Mouse (Mus musculus) stomach, embryonic 16.5 days (tissue): ENCODE measurements around the gene Pafah1b2. TPM values are rescaled to one million over a fixed set of nuclear protein-coding genes. Genes with fewer than 3 reads are reported as not detected.

Source experiments
- ATAC-seq: fragments of 200-750 bp; cut with Nextera tagmentation; 2 replicates; pipeline ENCODE4 v1.8.0; 2017; ENCODE audit warnings: moderate number of reproducible peaks, moderate TSS enrichment; ENCODE audit not compliant: insufficient read depth, low FRiP score
- H3K27ac ChIP-seq: fragments of 300-500 bp; sonication (generic); 2 replicates; pipeline ENCODE4 v1.5.1; 2014; ENCODE audit warnings: low read length
- H3K27me3 ChIP-seq: fragments of 300-500 bp; sonication (generic); 2 replicates; pipeline ENCODE4 v1.6.1; 2014; ENCODE audit warnings: low read length, control low read depth, mixed read lengths; ENCODE audit not compliant: control insufficient read depth, insufficient read depth
- H3K36me3 ChIP-seq: fragments of 300-500 bp; sonication (generic); 2 replicates; pipeline ENCODE4 v1.6.1; 2014; ENCODE audit warnings: low read length; ENCODE audit not compliant: control insufficient read depth, insufficient read depth
- H3K4me1 ChIP-seq: fragments of 300-500 bp; sonication (generic); 2 replicates; pipeline ENCODE4 v1.6.1; 2014; ENCODE audit warnings: low read length, control low read depth, mixed read lengths; ENCODE audit not compliant: control insufficient read depth, insufficient read depth
- H3K4me2 ChIP-seq: fragments of 300-500 bp; sonication (generic); 2 replicates; pipeline ENCODE4 v1.6.1; 2014; ENCODE audit warnings: low read depth, low read length, mixed read lengths
- H3K4me3 ChIP-seq: fragments of 300-500 bp; sonication (generic); replicated peaks from 2 replicates; pipeline ENCODE4 v1.5.1; 2014; ENCODE audit warnings: mild to moderate bottlenecking, low read length
- H3K9ac ChIP-seq: fragments of 300-500 bp; sonication (generic); 2 replicates; pipeline ENCODE4 v1.6.1; 2014; ENCODE audit warnings: low read length
- H3K9me3 ChIP-seq: fragments of 300-500 bp; sonication (generic); replicated peaks from 2 replicates; pipeline ENCODE4 v1.6.1; 2016; ENCODE audit warnings: low read length, control low read depth; ENCODE audit not compliant: control insufficient read depth
- WGBS: fragments of 180-500 bp; shearing (Covaris S2); extraction: QIAGEN DNeasy Blood & Tissue Kit; methylation state at CpG from one replicate; pipeline ENCODE4 v1.1.7; 2014; 5-methylcytosine and 5-hydroxymethylcytosine counted together
- polyA plus RNA-seq: library from polyadenylated mRNA; unstranded; fragments of >200 nt; fragmentation: Nextera tagmentation; extraction: Ambion mirVana; gene quantifications from 2 replicates; pipeline ENCODE4 v1.2.1, GENCODE M21; 2015

The Pafah1b2 gene
- polyA plus RNA-seq, 1 experiment from 2014 or later, result 152 TPM

DNA sequence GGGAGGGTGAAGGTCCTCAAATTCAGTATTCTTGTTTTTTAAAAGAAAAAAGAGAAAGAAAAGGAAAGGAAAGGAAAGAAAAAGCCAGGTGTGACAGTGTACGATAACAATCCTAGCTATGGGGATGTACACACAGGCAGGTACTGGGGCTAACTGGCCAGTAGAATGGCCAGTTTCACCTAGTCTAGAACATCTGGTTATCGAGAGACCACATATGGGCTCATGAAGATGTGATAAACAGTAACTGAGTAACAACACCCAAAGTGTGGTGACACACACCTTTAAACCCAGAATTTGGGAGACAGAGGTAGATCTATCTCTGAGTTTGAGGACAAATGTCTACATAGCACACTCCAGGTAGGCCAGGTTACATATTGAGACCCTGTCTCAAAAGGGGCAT lies 32.7 kb downstream of the Pafah1b2 start:
- Histone ChIP-seq H3K9ac (no peak overlapping the region), H3K27me3 (no peaks in the 10 kb centered on the region), H3K36me3 (peaks cover 5% of the 10 kb centered on the region; the same call in 1 of the 2 replicates), H3K9me3 (no peaks in the 10 kb centered on the region), H3K4me2 (no peak overlapping the region), H3K4me3 (no peak overlapping the region), H3K4me1 (peaks cover 22% of the 10 kb centered on the region; the same call in 1 of the 2 replicates), H3K27ac (no peak overlapping the region)
- WGBS, result 88% methylated on average over 2 of the region's 2 CpGs
- no peak for ATAC-seq

DNA sequence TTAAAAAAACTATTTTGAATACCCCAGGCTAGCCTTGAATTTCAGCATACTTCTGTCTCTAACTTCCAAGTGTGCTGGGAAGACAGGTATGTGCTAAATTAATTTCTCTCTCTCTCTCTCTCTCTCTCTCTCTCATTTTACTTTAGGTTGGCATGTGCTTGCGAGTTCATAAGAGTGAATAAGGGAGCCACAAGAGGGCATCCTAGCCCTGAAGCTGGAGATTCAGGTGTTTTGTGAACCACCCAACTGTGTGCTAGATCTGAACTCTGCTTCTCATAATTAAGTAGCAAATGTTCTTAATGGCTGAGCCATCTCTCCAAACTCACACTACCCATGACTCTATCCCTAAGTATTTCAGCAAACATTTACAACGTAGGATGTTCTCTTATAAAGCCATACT lies 35.6 kb downstream of the Pafah1b2 start:
- Histone ChIP-seq H3K4me2 (no peak overlapping the region), H3K27me3 (no peaks in the 10 kb centered on the region), H3K27ac (no peak overlapping the region), H3K4me3 (no peak overlapping the region), H3K4me1 (peaks cover 4% of the 10 kb centered on the region; the same call in 1 of the 2 replicates), H3K36me3 (peaks cover 9% of the 10 kb centered on the region; the same call in 1 of the 2 replicates), H3K9ac (no peak overlapping the region), H3K9me3 (no peaks in the 10 kb centered on the region)
- no peak for ATAC-seq
- 77% methylated on average over 2 of the region's 2 CpGs for WGBS

DNA sequence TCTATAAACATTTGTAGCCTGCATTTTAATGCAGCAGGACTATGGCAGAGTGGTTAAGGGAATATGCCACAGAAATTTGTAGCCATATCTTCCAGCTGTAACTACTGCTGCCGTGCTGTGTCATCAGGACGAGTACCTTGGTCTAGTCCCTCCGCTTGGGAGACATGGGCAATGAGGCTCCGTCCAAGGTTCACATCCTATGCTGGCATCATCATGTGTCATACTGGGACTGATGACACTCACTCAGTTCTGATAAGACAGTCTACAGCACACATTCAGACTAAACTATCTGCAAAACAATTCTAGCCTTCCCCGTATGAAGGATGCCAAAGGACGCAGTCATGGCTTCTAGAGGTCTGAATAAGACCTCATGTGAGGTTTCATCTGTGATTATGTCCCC lies 48.9 kb downstream of the Pafah1b2 start:
- Histone ChIP-seq H3K9ac (no peak overlapping the region), H3K4me3 (no peak overlapping the region), H3K4me2 (no peak overlapping the region), H3K36me3 (peaks cover 19% of the 10 kb centered on the region), H3K27ac (no peak overlapping the region), H3K9me3 (no peaks in the 10 kb centered on the region), H3K27me3 (no peaks in the 10 kb centered on the region), H3K4me1 (no peaks in the 10 kb centered on the region)
- WGBS, result 88% methylated on average over 6 of the region's 6 CpGs
- ATAC-seq, result no peak

DNA sequence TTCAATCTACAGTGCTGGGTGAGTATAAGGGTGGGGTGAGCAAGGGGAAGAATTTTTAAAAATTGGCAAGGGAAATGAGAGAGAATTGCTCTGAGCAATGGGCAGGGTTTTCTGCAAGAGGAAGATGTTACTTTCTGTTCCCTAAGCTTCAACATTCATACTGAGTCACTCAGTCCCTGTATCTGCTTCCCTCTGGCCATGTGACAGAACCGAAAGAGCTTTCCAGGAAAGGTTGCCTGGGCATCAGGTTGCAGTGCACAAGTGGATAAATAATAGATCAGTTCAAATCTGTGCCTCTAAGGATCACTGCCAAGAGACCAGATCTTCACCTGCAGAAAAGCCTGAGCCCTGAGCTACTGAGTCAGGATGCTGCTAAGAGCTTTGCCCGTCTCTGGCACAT lies 50.6 kb downstream of the Pafah1b2 start:
- ATAC-seq, result no peak
- H3K9me3 ChIP-seq, result no peaks in the 10 kb centered on the region
- peaks cover 16% of the 10 kb centered on the region for H3K36me3 ChIP-seq
- H3K27me3 ChIP-seq, result no peaks in the 10 kb centered on the region
- 0 out of 2 replicates have a peak overlapping the region, but pooled peaks have one; percentile 24 for H3K27ac ChIP-seq
- H3K4me1 ChIP-seq, result 0 out of 2 replicates have a peak, but pooled peaks cover 4% of the 10 kb centered on the region
- WGBS, result 73% methylated on average over 2 of the region's 2 CpGs
- no peak overlapping the region for H3K9ac ChIP-seq
- H3K4me3 ChIP-seq, result no peak overlapping the region
- H3K4me2 ChIP-seq, result no peak overlapping the region

DNA sequence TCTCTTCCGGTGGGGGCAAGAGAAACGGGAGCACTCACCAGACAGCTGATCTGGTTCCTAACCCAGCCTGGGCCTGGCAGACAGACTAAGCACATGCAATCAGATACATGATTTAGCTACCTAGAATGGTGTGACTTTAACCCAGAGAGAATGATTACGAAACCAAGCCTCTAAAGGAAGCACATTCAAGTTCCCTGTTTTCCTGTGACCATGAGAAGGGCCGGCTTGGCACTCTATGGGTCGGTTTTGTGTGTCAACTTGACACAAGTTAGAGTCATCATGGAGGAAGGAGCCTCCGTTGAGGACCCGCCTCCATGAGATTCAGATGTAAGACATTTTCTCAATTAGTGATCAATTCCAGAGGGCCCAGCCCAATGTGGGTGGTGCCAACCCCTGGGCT lies 52.8 kb downstream of the Pafah1b2 start:
- no peak overlapping the region for H3K9ac ChIP-seq
- H3K4me3 ChIP-seq, result no peak overlapping the region
- peaks cover 13% of the 10 kb centered on the region for H3K36me3 ChIP-seq
- ATAC-seq, result no peak
- peaks cover 8% of the 10 kb centered on the region for H3K4me1 ChIP-seq
- no peaks in the 10 kb centered on the region for H3K27me3 ChIP-seq
- 0 out of 2 replicates have a peak overlapping the region, but pooled peaks have one; percentile 1 for H3K27ac ChIP-seq
- no peak overlapping the region for H3K4me2 ChIP-seq
- 79% methylated on average over 7 of the region's 7 CpGs for WGBS
- H3K9me3 ChIP-seq, result no peaks in the 10 kb centered on the region

DNA sequence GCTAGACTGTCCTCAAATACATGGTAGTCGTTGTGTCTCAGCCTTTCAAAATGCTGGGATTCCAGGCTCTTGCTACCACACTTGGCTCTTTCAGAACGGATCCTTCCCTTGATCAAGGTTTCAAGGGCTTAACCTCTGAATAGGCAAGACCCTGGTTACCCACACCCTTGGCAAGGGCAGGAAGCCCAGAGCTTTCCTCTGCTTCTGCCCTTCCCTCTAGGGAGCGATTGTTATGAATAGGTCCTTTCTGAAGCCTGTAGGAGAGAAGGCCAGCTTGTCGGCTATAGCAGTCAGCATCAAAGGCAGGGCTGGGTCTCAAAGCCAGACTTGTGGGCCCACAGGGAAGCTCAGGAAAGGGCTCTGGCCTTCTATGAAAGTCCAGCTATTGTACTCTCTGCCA lies 53.6 kb downstream of the Pafah1b2 start:
- ATAC-seq, result no peak

DNA sequence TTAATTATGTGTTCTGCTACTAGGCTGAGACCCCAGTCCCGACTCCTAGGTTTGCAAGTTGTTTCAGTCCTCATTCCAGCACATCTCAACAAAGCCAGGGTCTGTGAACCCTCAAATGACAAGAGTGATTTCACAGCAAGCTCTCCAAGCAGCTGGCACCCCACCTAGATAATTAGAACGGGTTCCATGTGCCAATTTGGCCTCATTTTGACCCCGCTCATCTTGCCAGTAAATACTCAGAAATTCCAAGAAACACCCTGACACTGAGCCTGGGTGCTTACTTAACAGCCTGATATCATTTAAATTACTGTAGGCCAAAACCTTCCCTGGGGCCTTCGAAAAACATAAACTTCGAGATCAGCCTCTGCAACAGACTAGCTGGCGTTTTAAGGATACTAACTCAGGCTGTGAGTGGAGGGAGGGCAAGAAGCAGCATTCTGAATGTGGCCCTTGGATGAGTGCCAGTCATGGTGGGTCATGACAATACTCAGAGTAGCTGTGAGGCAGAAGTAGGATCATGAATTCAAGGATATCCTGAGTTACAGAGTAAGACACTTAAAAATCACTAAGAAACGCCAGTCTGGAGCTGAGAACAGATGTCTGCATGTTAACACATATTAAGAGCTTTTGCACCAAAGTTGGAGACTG lies 54.3 kb downstream of the Pafah1b2 start:
- no peak overlapping the region for H3K9ac ChIP-seq
- H3K4me2 ChIP-seq, result no peak overlapping the region
- no peak overlapping the region for H3K4me3 ChIP-seq
- no peaks in the 10 kb centered on the region for H3K27me3 ChIP-seq
- peaks cover 3% of the 10 kb centered on the region; the same call in 1 of the 2 replicates for H3K36me3 ChIP-seq
- no peaks in the 10 kb centered on the region for H3K9me3 ChIP-seq
- H3K27ac ChIP-seq, result no peak overlapping the region; the same call in 1 of the 2 replicates
- H3K4me1 ChIP-seq, result peaks cover 18% of the 10 kb centered on the region
- 57% methylated on average over 7 of the region's 7 CpGs for WGBS
- no peak for ATAC-seq

More for the DNA sequence above, 53.6 kb downstream of the Pafah1b2 start:
- no peak overlapping the region for H3K9ac ChIP-seq
- peak overlapping the region; percentile 13; the same call in 1 of the 2 replicates for H3K27ac ChIP-seq
- no peak overlapping the region for H3K4me2 ChIP-seq
- peaks cover 8% of the 10 kb centered on the region for H3K36me3 ChIP-seq
- no peaks in the 10 kb centered on the region for H3K27me3 ChIP-seq
- H3K4me1 ChIP-seq, result peaks cover 11% of the 10 kb centered on the region
- H3K9me3 ChIP-seq, result no peaks in the 10 kb centered on the region
- no peak overlapping the region for H3K4me3 ChIP-seq
- 47% methylated on average over 4 of the region's 4 CpGs for WGBS

DNA sequence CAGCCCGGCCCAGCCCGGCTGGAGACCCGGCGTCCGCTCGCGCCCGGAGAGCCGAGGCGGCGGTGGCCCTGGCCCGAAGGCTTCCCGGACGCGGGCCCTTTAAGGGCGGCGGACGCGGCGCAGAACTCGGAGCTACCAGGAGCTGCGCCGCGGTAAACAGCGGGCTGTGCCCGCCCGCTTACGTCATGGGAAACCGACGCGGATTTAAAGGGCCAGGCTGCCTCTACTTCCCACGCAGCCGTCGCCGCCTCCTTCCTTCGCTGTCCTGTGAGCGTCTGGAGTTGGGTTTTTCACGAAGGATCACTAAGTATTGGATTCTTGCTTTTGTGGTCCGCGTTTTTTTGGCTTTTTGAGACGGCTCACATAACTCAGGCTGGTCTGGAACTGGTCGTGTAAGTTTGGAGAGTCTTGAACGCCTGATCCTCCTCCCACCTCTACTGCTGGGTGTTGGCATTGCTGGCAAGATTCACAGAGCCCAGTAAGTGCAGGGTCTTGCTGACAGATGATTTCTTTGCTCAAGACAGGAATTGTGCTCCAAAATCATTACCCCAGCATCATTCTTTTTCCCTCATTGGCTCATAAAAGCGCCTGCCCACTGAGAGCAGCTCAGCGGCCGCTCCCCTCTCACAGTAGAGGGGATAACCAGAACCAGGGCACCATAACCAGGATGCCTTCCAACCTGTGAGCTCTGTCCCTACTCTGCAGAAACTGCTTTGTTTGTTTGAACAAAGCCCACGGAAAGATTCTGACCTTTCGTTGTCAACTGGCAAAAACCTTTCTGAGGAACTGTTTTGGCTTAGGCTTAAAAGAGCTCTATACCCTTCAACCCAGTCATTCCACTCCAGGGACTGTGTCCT lies 57.2 kb downstream of the Pafah1b2 start, which contains the start of gene Sidt2:
TSS of gene Sidt2 (minus strand) at position 152 of the 857 bp plus-strand sequence.
- ATAC-seq, result peak; percentile 95
- Histone ChIP-seq H3K9me3 (no peaks in the 10 kb centered on the region), H3K4me2 (peak within 1 kb of the TSS; percentile 78), H3K4me3 (peak within 1 kb of the TSS; percentile 76), H3K9ac (peak within 1 kb of the TSS; percentile 91), H3K27ac (peak within 1 kb of the TSS; percentile 88), H3K4me1 (peaks cover 20% of the 10 kb centered on the region), H3K36me3 (no peaks in the 10 kb centered on the region), H3K27me3 (no peaks in the 10 kb centered on the region)
- under 1% methylated on average over 48 of the region's 48 CpGs for WGBS
